Mouse (Mus musculus) skeletal muscle tissue, adult 2 months (tissue): ENCODE results near the gene Fbxo46.
A peak's percentile ranks its signal among the peaks of the same experiment; 100 is the strongest.
"Not testable (repeated sequence)": the region's sequence is repeated elsewhere in the genome, so short reads cannot be mapped to it uniquely, and the experiment has no call there.

Source experiments
- DNase-seq: peaks from one replicate; pipeline ENCODE4 v3.0.0-alpha.2; 2012; ENCODE audit warnings: low read depth, low spot score

Fbxo46 gene

GRCm38 (mm10) chr7:19119631-19120429 is at the start of gene Fbxo46:
Fbxo46 (plus strand) TSS chr7:19119859.
- peak; percentile 94 for DNase-seq

GRCm38 (mm10) chr7:19071024-19071423 is 48.6 kb upstream of the Fbxo46 start:
- not testable (repeated sequence) for DNase-seq

GRCm38 (mm10) chr7:19073504-19073903 is 46.2 kb upstream of the Fbxo46 start:
- DNase-seq = no peak

- no peak for DNase-seq
Observed at GRCm38 (mm10) chr7:19074494-19074893, 45.2 kb upstream of the Fbxo46 start.

- DNase-seq = no peak
Observed at GRCm38 (mm10) chr7:19075231-19075630, 44.4 kb upstream of the Fbxo46 start.

GRCm38 (mm10) chr7:19075723-19076585 is 43.7 kb upstream of the Fbxo46 start, which contains the start of gene Dmwd:
Dmwd (plus strand) TSS chr7:19076227.
- peak; percentile 90 for DNase-seq

- no peak for DNase-seq
Observed at GRCm38 (mm10) chr7:19076586-19076991, 43.1 kb upstream of the Fbxo46 start.

- peak; percentile 60 for DNase-seq
Observed at GRCm38 (mm10) chr7:19077761-19078160, 41.9 kb upstream of the Fbxo46 start.

- DNase-seq = no peak
Observed at GRCm38 (mm10) chr7:19078732-19079131, 40.9 kb upstream of the Fbxo46 start.

GRCm38 (mm10) chr7:19080451-19080950 is 39.2 kb upstream of the Fbxo46 start:
- DNase-seq = no peak

GRCm38 (mm10) chr7:19082171-19082570 is 37.5 kb upstream of the Fbxo46 start:
- DNase-seq = no peak

GRCm38 (mm10) chr7:19083096-19083495 is 36.6 kb upstream of the Fbxo46 start:
- DNase-seq = peak; percentile 89

GRCm38 (mm10) chr7:19083701-19084100 is 36.0 kb upstream of the Fbxo46 start, which contains the start of gene Dmpk:
Dmpk (plus strand) TSS chr7:19083849.
- peak; percentile 55 for DNase-seq

- peak; percentile 90 for DNase-seq
Observed at GRCm38 (mm10) chr7:19084277-19084771, 35.3 kb upstream of the Fbxo46 start.

- no peak for DNase-seq
Observed at GRCm38 (mm10) chr7:19084921-19085473, 34.7 kb upstream of the Fbxo46 start.

- no peak for DNase-seq
Observed at GRCm38 (mm10) chr7:19085495-19085894, 34.2 kb upstream of the Fbxo46 start.

GRCm38 (mm10) chr7:19086042-19086441 is 33.6 kb upstream of the Fbxo46 start:
- peak; percentile 49 for DNase-seq

GRCm38 (mm10) chr7:19086760-19087159 is 32.9 kb upstream of the Fbxo46 start:
- DNase-seq = no peak

- DNase-seq = peak; percentile 56
Observed at GRCm38 (mm10) chr7:19088813-19089212, 30.8 kb upstream of the Fbxo46 start.

- no peak for DNase-seq
Observed at GRCm38 (mm10) chr7:19091913-19092312, 27.7 kb upstream of the Fbxo46 start.

- no peak for DNase-seq
Observed at GRCm38 (mm10) chr7:19092381-19093173, 27.1 kb upstream of the Fbxo46 start.
